Mouse (Mus musculus): ENCODE results near the gene Tas2r143. TPM values are rescaled to one million over a fixed set of nuclear protein-coding genes. Genes with fewer than 3 reads are reported as not detected.

The Tas2r143 gene
- polyA plus RNA-seq, 1 experiment from 2014 or later = not detected

GRCm38 (mm10) chr6:42391796-42392330 lies 8.2 kb upstream of the Tas2r143 start:
- no peak for TF ChIP-seq CTCF (IDR thresholded peaks at IDR 0.05)
- no peaks in the 10 kb centered on the region for H3K27me3 ChIP-seq
- POLR2A ChIA-PET = no interaction called here
- no peak for ATAC-seq
- DNase-seq (ENCODE audit: low read depth, low spot score) = no peak
- in situ Hi-C loops (cut with MboI; ENCODE audit: low pct_unique_long_range_greater_than_20kb) = no loop called here
- CTCF ChIA-PET = interaction anchor here (0.6 to 1.4 kb wide), 3 partner anchors 25 to 182 kb away, joined by 3 to 4 read pairs (median 3); no protein-coding TSS in a partner anchor

DNA sequence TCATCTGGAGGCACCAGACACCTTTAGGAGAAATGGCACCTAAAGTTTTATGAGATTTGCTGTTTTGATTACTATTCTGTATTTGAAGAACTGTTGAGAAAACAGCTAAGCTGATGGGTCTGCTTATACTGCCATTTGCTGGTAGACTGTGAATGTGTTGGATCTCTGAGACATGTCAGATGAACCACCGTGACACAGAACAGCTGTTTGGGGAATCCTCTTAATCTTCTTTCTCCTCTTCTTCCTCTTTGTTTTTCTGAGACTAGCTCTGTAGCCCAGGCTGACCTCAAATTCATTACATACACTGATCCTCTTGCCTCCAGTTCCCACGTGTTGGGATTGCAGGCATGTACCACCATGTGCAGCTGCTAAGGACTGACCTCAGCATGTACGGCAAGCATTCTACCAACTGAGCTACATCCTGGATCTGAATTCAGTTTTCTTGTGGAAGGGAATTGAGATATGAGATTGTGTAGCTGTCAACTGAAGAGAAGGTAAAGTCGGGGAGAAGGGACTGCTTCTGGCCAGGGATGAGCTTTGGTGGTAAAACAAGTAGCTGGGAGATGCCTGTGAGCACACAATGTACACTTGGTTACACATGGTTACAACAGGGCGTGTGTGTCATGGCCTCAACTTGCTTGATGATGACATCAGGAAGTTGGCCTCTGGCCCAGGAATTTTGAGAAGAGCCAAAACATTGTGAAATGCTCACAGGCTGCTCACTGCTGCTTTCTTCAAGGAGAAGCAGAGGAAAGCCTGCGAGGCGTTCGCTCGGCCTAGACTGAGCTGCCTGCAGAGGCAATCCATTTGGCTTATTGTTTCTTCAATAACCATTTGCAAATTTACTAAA lies 3.9 kb upstream of the Tas2r143 start:
- DNase-seq (ENCODE audit: low read depth, low spot score) = peak; percentile 86
- ChIA-PET POLR2A (interaction anchor here (0.6 to 1.4 kb wide), 3 partner anchors 23 to 43 kb away, joined by 3 to 4 read pairs (median 3); partner anchors contain the start of gene Epha1), CTCF (interaction anchor here (0.9 to 1.6 kb wide), 7 partner anchors 15 to 112 kb away, joined by 3 to 5 read pairs (median 5); no protein-coding TSS in a partner anchor)
- peak; percentile 96 for ATAC-seq
- in situ Hi-C loops (cut with MboI; ENCODE audit: low pct_unique_long_range_greater_than_20kb) = no loop called here
- TF ChIP-seq CTCF (IDR thresholded peaks at IDR 0.05) = no peak
- no peaks in the 10 kb centered on the region for H3K27me3 ChIP-seq

DNA sequence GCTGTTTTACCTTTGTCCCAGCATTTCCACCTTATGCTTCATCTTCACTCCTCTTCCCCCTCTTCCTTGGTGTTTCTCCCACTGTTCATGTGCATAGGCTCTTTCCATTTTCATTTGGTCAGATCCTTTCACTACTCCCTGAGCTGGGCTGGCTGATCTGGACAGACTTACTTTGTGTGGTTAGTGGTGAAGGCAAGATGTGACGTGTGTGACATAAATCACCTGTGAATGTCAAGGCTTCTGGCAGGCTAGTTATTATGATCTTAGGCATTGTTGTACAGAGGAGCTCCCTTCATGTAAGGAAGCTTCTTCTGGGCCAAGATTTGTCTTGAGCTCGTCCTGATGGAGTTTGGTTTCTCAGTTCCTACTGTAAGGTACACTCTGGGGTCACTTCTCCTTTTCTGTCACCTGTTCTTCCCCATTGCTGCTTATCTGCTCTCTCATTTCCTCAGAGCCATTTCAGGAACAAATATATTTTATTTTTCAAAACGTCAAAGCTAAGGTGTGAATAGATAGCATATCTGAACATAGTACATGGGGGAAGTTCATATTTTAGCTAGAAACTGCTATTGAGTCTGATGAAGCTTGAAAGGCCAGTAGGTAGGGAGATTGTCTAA lies 2.9 kb upstream of the Tas2r143 start:
- in situ Hi-C loops (cut with MboI; ENCODE audit: low pct_unique_long_range_greater_than_20kb) = no loop called here
- TF ChIP-seq CTCF (IDR thresholded peaks at IDR 0.05) = no peak
- ChIA-PET POLR2A (interaction anchor here (1.4 kb wide), 1 partner anchor 29 kb away, joined by 3 read pairs; no protein-coding TSS in a partner anchor), CTCF (interaction anchor here (0.9 to 1.6 kb wide), 4 partner anchors 28 to 111 kb away, joined by 3 to 5 read pairs (median 3); no protein-coding TSS in a partner anchor)
- DNase-seq (ENCODE audit: low read depth, low spot score) = no peak
- ATAC-seq = no peak
- H3K27me3 ChIP-seq = no peaks in the 10 kb centered on the region

GRCm38 (mm10) chr6:42398285-42398684 lies 1.8 kb upstream of the Tas2r143 start:
- in situ Hi-C loops (cut with MboI; ENCODE audit: low pct_unique_long_range_greater_than_20kb) = no loop called here
- no peak for TF ChIP-seq CTCF (IDR thresholded peaks at IDR 0.05)
- POLR2A ChIA-PET = no interaction called here
- ATAC-seq (no peak), DNase-seq (ENCODE audit: low read depth, low spot score) (no peak)
- CTCF ChIA-PET = interaction anchor here (1.4 to 1.5 kb wide), 2 partner anchors 26 to 186 kb away, joined by 3 read pairs; no protein-coding TSS in a partner anchor
- H3K27me3 ChIP-seq = no peaks in the 10 kb centered on the region

DNA sequence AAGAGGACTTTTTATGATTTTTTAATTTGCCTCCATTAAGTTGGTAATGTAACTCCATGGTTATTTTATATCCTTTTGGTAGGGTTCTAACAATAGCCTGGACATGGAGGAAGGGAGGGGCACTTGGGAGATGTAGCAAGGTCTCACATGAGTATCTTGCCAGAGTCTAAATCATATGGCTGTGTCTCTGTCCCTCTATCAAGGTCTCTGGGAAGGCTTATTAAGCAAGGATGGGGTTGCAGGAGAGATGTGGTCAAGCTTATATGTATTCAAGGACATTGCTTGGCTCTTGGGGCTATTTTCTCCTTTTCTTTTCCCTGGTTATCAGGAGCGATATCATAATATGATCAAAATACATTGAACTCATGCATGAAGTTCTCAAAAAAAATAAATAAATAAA lies 1.0 kb upstream of the Tas2r143 start:
- no peaks in the 10 kb centered on the region for H3K27me3 ChIP-seq
- in situ Hi-C loops (cut with MboI; ENCODE audit: low pct_unique_long_range_greater_than_20kb) = no loop called here
- no peak for ATAC-seq
- ChIA-PET CTCF (interaction anchor here (1.4 to 1.5 kb wide), 2 partner anchors 27 to 185 kb away, joined by 3 read pairs; no protein-coding TSS in a partner anchor), POLR2A (no interaction called here)
- DNase-seq (ENCODE audit: low read depth, low spot score) = no peak
- no peak for TF ChIP-seq CTCF (IDR thresholded peaks at IDR 0.05)

DNA sequence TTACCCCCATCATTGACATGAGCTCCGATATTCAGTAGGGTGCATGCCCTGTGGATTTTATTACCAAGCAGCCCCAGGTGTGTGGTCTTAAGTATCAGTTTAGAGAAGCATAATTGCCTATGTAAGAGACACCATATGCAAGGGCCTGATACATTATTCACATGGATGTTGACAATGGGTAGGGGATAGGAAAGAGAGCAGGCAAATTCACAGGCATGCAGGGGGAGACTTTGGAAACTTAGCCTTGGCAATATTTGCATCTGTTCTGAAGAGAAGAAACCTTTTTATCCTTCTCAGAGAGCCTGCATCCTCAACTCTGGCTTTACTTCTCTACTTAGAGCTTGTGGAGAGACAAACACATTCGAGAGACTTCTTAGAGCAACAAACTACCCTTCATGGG lies 5.1 kb downstream of the Tas2r143 start, which contains the start of gene Tas2r135:
Gene Tas2r135, plus strand, starts transcription at position 301 of the 400 bp plus-strand sequence.
- in situ Hi-C loops (cut with MboI; ENCODE audit: low pct_unique_long_range_greater_than_20kb) = no loop called here

GRCm38 (mm10) chr6:42419443-42419842 lies 19.4 kb downstream of the Tas2r143 start:
- ChIA-PET CTCF (no interaction called here), POLR2A (no interaction called here)
- H3K27me3 ChIP-seq = no peaks in the 10 kb centered on the region
- TF ChIP-seq CTCF (IDR thresholded peaks at IDR 0.05) = no peak
- DNase-seq (ENCODE audit: low read depth, low spot score) (peak; percentile 37), ATAC-seq (peak; percentile 82)
- in situ Hi-C loops (cut with MboI; ENCODE audit: low pct_unique_long_range_greater_than_20kb) = no loop called here

More for the DNA sequence above, 5.1 kb downstream of the Tas2r143 start, which contains the start of gene Tas2r135:
- no peak for ATAC-seq
- POLR2A ChIA-PET = no interaction called here
- TF ChIP-seq CTCF (IDR thresholded peaks at IDR 0.05) = no peak
- no peaks in the 10 kb centered on the region for H3K27me3 ChIP-seq
- CTCF ChIA-PET = interaction anchor here (1.4 kb wide), 1 partner anchor 11 kb away, joined by 6 read pairs; no protein-coding TSS in a partner anchor
- DNase-seq (ENCODE audit: low read depth, low spot score) = no peak

- ATAC-seq (peak; percentile 86), DNase-seq (ENCODE audit: low read depth, low spot score) (no peak)
- CTCF ChIA-PET = interaction anchor here (1.0 kb wide), 1 partner anchor 97 kb away, joined by 3 read pairs; the partner anchor contains the start of gene Fam131b
- H3K27me3 ChIP-seq = no peaks in the 10 kb centered on the region
- in situ Hi-C loops (cut with MboI; ENCODE audit: low pct_unique_long_range_greater_than_20kb) = no loop called here
- no peak for TF ChIP-seq CTCF (IDR thresholded peaks at IDR 0.05)
- POLR2A ChIA-PET = no interaction called here
Measured at GRCm38 (mm10) chr6:42421439-42421838, 21.4 kb downstream of the Tas2r143 start.

- POLR2A ChIA-PET = no interaction called here
Measured at GRCm38 (mm10) chr6:42424472-42424871, 24.4 kb downstream of the Tas2r143 start.

DNA sequence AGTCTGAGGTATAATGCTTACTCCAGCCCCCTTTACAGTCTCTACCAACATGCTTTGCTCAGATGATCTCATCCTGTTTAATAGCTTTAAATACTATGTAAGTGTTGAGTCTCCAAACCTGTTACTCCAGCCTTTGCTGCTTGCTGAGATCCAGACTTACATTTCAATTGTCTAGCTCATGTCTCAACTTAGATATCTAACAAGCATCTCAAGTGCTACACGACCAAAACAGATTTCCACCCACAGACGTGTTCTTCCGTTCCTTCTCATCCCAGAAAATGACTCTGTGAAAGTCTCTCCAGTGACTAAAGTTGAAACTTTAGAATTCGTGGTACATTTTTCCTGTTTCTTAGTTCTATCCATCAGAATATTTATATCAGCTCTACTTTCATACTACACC lies 26.3 kb downstream of the Tas2r143 start:
- in situ Hi-C loops (cut with MboI; ENCODE audit: low pct_unique_long_range_greater_than_20kb) = no loop called here
- ChIA-PET POLR2A (interaction anchor here (1.3 kb wide), 1 partner anchor 30 kb away, joined by 3 read pairs; no protein-coding TSS in a partner anchor), CTCF (interaction anchor here (0.9 kb wide), 1 partner anchor 12 kb away, joined by 3 read pairs; no protein-coding TSS in a partner anchor)
- no peak for ATAC-seq
- no peak for DNase-seq (ENCODE audit: low read depth, low spot score)
- H3K27me3 ChIP-seq = no peaks in the 10 kb centered on the region
- no peak for TF ChIP-seq CTCF (IDR thresholded peaks at IDR 0.05)

More at GRCm38 (mm10) chr6:42424472-42424871, 24.4 kb downstream of the Tas2r143 start:
- DNase-seq (ENCODE audit: low read depth, low spot score) (no peak), ATAC-seq (no peak)
- CTCF ChIA-PET = interaction anchor here (1.3 to 1.6 kb wide), 2 partner anchors 8 to 28 kb away, joined by 5 read pairs; no protein-coding TSS in a partner anchor
- in situ Hi-C loops (cut with MboI; ENCODE audit: low pct_unique_long_range_greater_than_20kb) = no loop called here
- no peaks in the 10 kb centered on the region for H3K27me3 ChIP-seq
- TF ChIP-seq CTCF (IDR thresholded peaks at IDR 0.05) = no peak
